Mouse (Mus musculus): Measurements from ENCODE around the gene Snx9.
A peak's percentile ranks its signal among the peaks of the same experiment; 100 is the strongest.

Snx9 gene

GRCm38 (mm10) chr17:5878878-5879277 is 37.7 kb downstream of the Snx9 start:
- no peak for DNase-seq (ENCODE audit: low read depth, low spot score)

DNA sequence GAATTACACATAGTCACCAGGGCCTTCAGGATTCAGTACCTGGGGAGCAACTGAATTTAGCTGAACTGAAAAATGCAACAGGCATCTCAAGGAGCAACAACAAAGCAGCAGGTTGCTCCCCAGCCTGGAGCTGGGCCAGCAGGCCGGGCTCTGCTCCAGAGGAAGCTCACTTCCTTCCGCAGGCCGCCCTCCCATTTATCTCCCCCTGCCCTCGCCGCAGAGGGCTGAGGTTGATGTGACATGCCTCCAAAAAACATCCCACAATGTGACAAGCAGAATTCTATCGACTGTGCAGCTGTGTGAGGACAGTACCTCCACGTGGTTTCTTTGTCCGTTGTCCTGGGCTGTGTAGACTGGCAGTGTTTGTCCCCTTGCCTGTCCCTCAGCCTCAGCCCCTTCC is 44.3 kb downstream of the Snx9 start:
- no peak for DNase-seq (ENCODE audit: low read depth, low spot score)

GRCm38 (mm10) chr17:5886181-5886810 is 45.2 kb downstream of the Snx9 start:
- DNase-seq (ENCODE audit: low read depth, low spot score) = no peak

DNA sequence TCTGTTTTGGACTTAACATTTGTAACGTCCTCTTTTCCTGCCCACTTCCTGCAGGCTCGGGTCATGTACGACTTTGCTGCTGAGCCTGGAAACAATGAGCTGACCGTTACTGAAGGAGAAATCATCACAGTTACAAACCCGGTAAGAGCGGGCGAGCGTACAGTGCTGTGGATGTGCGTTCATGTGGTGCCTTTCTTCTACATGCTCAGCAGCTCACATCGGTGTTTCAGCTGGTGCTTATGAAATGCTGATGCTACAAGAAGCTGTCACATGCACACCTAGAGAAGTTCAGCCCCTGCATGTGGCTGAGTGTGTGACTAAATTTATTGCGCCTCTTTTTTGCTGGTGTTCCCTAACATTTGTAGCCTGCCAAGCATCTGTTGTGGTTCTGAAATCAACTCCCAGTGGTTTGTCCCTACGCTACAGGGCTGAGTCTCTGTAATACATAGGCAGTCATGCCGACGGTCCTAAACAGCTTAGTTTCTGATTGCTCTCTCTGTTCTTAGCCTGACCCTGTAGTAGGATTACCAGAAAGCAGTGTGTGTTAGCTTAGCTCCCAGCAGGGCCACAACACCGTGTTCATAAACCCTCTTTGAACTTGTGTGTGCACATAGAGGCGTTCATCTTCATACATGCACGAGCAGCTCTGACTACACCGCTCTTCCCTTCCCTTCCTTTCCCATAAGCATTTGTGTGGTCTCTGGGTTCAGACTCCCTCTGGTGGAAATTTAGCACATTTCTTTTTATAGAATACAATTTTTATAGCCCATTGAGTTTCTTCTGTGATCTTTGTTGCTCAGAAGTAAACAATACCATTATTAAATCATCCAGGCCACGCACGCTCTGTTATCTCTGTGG is 46.0 kb downstream of the Snx9 start:
- no peak for DNase-seq (ENCODE audit: low read depth, low spot score)

GRCm38 (mm10) chr17:5890429-5890828 is 49.3 kb downstream of the Snx9 start:
- peak; percentile 50 for DNase-seq (ENCODE audit: low read depth, low spot score)

DNA sequence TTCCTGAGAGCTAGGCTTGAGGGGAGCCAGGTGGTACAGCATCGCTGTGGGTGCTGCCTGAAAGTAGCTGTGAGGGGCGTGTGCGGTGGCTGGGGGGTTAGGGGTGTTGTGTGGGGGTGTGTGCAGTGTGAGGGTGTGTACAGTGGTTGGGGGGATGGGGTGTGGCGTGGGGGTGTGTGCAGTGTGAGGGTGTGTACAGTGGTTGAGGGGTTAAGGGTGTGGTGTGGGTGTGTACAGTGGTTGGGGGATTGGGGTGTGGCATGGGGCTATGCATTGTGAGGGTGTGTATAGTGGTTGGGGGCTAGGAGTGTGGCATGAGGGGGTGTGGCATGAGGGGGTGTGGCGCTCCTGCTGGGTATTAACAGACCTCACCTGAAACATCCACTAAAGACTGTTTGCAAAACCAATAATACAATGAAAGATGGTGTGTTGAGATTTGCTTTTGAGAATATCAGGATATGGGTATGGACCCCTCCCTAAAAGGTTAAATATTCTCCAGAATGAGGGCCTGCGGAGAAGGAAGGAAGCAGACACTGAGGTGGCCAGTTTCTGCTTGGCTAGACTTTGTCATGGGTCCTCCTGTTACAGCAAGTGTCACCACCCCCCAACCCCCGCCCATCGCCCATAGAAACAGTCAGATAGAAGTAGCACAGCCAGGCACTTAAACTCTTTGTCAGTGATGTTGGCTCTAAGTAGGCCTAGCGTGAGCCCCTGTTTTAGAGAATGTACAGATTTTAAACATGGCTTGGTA is 51.0 kb downstream of the Snx9 start:
- no peak for DNase-seq (ENCODE audit: low read depth, low spot score)

DNA sequence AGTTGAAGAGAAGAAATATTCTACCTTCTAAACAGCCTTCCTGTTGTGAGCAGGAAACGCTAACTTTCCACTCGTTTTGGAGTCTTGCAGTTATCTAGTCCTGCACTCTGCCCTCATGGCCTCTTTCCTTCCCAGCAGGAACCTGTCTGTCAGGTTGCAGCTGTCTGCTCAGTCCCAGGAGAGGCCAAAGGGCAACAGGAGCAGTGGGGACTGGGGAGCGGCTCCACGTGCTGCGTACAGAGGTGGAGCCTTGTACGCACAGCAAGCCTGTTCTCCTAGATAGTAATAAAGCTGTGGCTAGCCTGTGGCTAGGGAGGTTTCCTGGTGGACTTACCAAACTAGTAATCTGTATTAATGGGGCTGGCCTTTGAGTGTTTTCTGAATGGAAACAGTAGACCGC is 52.0 kb downstream of the Snx9 start:
- no peak for DNase-seq (ENCODE audit: low read depth, low spot score)

GRCm38 (mm10) chr17:5893574-5894148 is 52.5 kb downstream of the Snx9 start:
- DNase-seq (ENCODE audit: low read depth, low spot score) = no peak

DNA sequence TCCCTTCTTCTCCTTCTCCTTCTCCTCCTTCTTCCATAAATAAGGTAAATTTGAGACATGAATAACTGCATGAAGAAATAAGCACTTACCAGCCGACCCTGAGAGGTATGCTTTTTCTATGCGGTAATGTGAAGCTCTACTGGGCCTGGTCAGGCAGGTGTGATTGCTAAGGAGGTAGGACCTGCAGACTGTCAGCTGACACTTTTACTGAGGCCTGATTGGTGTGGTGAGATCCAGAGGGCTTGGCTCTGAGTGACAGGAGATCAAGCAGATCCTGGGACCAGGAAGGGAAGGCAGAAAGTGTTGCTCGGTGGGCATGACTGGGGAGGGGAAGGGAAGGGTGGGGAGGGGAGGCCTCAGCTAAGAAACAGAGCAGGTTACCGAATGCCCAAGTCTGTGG is 54.9 kb downstream of the Snx9 start:
- no peak for DNase-seq (ENCODE audit: low read depth, low spot score)

- no peak for DNase-seq (ENCODE audit: low read depth, low spot score)
These were observed 55.5 kb downstream of the Snx9 start for GRCm38 (mm10) chr17:5896607-5897006.

DNA sequence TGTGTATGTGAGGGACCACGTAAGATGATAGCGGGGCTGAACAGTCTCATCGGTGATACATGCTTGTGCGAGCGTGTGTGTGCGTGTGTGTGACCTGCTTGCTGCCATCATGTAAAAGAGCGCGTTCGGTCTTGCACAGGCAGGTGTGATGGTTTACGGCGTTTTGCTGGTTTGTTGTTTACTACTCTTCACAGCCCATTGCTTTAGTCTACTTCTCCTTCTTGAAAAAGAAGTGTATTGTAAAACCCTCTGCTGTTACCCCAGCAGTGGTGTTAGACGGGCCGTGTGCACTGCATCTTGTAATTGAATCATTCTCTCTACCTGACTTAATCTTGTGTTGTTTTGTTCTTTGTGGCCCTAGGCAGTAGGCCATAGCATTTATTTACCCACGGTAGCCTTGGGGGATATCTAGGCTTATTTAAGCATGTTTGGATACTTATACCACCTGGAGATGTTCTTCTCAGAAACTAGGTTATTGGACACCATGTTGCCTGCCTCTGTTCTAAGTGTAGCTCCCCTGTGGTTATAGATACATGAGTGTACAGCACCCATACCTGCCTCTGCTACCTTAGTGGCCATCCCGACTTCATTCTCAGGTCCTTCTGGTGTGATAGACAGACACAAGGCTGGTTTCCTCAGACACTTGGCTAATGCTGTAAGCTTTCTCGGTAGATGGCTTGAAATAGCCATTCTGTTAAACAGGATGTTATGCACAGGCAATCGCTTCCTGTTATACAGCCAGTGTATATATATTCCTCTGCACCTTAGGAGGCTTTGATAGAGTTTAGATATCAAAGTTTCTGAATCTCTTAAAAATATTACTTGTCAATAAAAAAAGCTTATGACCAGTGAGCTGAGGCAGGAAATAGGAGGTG is 56.4 kb downstream of the Snx9 start:
- DNase-seq (ENCODE audit: low read depth, low spot score) = no peak

GRCm38 (mm10) chr17:5899251-5899650 is 58.1 kb downstream of the Snx9 start:
- DNase-seq (ENCODE audit: low read depth, low spot score) = no peak

DNA sequence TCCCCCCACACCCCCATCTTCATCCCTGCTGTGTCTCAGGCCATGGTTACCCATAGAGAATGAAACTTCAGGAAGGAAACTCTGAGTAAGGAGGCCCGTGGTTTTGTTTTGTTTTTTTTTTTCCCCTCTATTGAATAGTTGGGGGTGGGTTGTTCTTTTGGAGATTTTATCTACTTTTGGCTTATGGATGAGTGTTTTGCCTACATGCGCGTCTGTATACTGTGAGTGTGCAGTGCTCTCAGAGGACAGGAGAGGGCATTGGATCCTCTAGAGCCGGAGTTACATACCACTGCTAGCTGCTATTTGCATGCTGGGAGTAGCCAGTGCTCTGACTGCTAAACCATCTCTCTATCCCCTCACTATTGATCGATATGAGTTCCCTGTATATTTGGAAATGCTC is 60.3 kb downstream of the Snx9 start:
- DNase-seq (ENCODE audit: low read depth, low spot score) = no peak

DNA sequence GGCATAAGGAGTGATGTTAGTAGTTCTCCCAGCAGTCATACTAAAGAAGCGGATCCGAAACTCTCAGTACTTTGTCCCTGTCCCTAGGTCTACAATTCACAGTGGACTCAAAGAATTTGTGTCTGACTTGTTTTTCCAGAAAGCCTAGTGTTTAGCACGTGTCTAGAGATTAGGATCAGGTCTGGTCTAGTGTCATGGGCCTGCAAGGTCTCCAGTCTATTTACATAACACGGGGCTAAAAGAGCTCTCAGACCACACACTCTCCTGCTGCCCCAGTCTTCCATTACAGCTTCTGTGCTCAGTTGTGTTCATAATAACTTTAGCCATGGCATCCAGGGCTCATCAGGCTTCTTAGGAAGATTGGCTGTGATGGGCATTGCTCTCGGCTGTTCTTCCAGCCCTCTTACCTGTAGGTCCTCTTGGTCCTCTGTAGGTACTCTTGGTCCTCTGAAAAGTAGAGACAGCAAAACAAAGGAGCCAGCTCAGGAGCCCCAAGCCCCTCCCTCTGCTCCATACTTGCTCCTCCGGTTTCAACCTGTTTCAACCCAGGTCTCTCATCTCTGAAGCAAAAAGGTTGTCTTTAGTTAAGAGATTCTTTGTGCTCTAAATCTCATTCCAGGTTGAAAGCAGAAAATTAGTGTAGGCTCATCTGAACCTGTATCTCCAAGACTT is 62.6 kb downstream of the Snx9 start:
- no peak for DNase-seq (ENCODE audit: low read depth, low spot score)

- DNase-seq (ENCODE audit: low read depth, low spot score) = no peak
These were observed 68.6 kb downstream of the Snx9 start for GRCm38 (mm10) chr17:5909681-5910080.

DNA sequence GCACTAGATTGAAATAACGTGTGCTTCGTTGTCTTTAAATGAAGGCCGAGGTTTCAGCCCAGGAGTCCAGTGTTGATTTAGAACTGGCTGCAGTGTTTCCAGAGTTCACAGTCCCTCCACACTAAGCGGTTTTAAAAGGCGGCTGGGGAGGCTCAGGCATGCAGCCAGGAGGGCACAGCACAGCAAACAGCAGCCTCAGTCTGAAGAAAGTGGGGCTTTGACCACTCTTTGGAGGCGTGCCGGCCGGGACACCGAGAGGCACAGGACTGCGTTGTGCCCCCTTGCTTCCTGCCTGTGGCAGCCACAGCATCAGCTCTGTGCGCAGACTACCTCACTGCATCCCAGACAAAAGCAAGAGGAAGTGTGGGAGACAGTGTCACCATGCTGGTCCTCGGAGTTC is 70.5 kb downstream of the Snx9 start:
- DNase-seq (ENCODE audit: low read depth, low spot score) = no peak

DNA sequence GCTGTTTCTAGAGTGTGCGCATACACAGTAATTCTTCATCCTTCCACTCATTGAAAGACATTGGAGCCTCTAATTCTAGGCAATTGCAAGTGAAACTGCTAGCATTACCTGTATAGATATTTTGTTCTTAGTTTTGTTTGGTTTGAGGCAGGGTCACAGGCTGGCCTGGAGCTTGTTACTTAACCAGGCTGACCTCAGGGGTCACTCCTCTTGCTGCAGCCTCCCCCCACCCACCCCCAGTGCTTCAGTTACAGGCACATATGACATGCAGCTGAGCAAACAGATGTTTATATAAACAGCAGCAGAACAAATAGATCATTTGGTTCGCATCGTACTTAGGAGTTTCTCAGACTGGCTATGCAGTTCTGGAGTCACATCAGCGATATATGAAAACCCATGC is 71.7 kb downstream of the Snx9 start:
- DNase-seq (ENCODE audit: low read depth, low spot score) = no peak

- DNase-seq (ENCODE audit: low read depth, low spot score) = no peak
These were observed 73.1 kb downstream of the Snx9 start for GRCm38 (mm10) chr17:5914217-5914616.

DNA sequence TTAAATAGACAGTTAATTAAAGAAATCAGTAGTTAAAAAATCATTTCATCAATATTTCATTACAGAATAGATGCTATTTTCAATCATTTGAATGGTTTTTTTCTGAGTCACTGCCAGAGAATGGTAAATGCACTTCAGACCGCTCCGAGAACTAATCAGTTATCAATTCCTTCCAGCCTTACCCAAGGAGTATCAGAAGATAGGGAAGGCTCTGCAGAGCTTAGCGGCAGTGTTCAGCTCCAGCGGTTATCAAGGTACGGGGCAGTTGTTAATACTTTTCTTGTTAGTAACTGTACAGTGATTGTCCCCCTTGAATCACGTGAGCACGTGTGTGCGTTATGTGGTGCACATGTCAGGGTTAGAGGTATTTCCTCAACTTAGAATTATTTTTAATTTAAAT is 80.8 kb downstream of the Snx9 start:
- DNase-seq (ENCODE audit: low read depth, low spot score) = no peak

GRCm38 (mm10) chr17:5923281-5923680 is 82.2 kb downstream of the Snx9 start:
- no peak for DNase-seq (ENCODE audit: low read depth, low spot score)

DNA sequence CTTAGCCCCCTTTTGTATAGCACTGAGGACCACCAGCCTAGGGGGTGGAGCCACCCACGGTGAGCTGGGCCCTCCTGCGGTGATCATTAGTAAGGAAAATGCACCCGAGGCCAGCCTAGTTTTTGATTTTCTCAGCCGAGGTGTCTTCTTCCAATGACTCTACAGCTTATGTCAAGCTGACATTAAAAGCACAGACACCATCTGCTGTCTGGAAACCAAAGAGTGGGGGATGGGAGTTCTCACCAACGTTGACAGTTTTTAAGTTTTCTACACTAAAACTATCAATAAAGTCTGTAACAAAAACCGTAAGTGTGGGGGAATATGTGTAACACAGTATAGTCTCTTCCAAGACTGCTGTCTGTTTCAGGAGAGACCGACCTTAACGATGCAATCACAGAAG is 83.1 kb downstream of the Snx9 start:
- no peak for DNase-seq (ENCODE audit: low read depth, low spot score)
